Mouse (Mus musculus) testis, adult 2 months (tissue): ENCODE measurements around the gene Layn. TPM values are rescaled to one million over a fixed set of nuclear protein-coding genes. Genes with fewer than 3 reads are reported as not detected.

Source experiments
- H3K27ac ChIP-seq: fragments of 200-500 bp; 2 replicates; pipeline ENCODE4 v1.5.1; 2012; ENCODE audit warnings: low read depth, low read length; ENCODE audit not compliant: control insufficient read depth, insufficient read depth
- H3K27me3 ChIP-seq: fragments of 200-500 bp; 2 replicates; pipeline ENCODE4 v1.6.1; 2012; ENCODE audit warnings: mild to moderate bottlenecking, low read length, moderate library complexity; ENCODE audit not compliant: control insufficient read depth, insufficient read depth
- H3K36me3 ChIP-seq: fragments of 200-500 bp; 2 replicates; pipeline ENCODE4 v1.6.1; 2012; ENCODE audit warnings: mild to moderate bottlenecking, low read length; ENCODE audit not compliant: control insufficient read depth, insufficient read depth
- H3K4me1 ChIP-seq: fragments of 200-500 bp; 2 replicates; pipeline ENCODE4 v1.6.1; 2012; ENCODE audit warnings: low read length; ENCODE audit not compliant: control insufficient read depth, insufficient read depth
- H3K4me3 ChIP-seq: fragments of 200-500 bp; 2 replicates; pipeline ENCODE4 v1.5.1; 2012; ENCODE audit warnings: low read depth, mild to moderate bottlenecking, low read length, moderate library complexity, mixed read lengths; ENCODE audit not compliant: control insufficient read depth
- CTCF ChIP-seq: fragments of 200-500 bp; IDR thresholded peaks from 2 replicates; pipeline ENCODE4 v1.5.1; 2012; ENCODE audit warnings: low read depth, mild to moderate bottlenecking, inconsistent platforms, low read length, moderate library complexity; ENCODE audit not compliant: control insufficient read depth, insufficient read depth, insufficient replicate concordance
- POLR2A ChIP-seq: fragments of 200-500 bp; IDR thresholded peaks from 2 replicates; pipeline ENCODE4 v1.6.1; 2012; ENCODE audit warnings: low read depth, mild to moderate bottlenecking, inconsistent platforms, low read length, moderate library complexity; ENCODE audit not compliant: control insufficient read depth
- polyA plus RNA-seq: library from polyadenylated mRNA; depleted of rRNA; stranded (reverse); fragments of >200 nt; gene quantifications from 2 replicates; pipeline ENCODE4 v1.2.3, GENCODE M21; 2012; rRNA removed

Layn gene
- polyA plus RNA-seq, 1 experiment: 0.65 TPM

DNA sequence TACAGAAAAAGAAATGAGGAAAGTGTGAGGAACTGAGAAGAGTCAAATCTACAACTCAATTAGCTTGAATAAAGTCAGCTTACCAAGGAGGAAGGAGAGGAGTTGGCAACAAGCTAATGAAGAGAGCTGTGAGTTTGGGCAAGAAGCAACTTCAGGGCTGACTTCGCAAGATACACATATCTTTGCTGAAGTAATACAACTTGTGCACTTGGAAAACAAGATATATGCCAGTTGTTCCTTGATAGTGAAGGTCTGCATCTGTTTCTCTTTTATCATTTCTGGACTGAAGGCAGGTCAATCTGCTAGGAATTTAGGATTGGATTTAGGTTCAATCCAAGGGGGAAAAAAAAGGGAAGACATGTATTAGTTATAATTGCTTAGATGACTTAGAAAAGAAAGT, 63.2 kb downstream of the Layn start:
- no peaks in the 10 kb centered on the region for H3K36me3 ChIP-seq
- H3K4me3 ChIP-seq: no peak overlapping the region
- no peaks in the 10 kb centered on the region for H3K27me3 ChIP-seq
- peaks cover 4% of the 10 kb centered on the region for H3K4me1 ChIP-seq
- no peak overlapping the region for H3K27ac ChIP-seq
- TF ChIP-seq CTCF (no peak), POLR2A (no peak)

GRCm38 (mm10) chr9:51009656-51009950, 67.3 kb downstream of the Layn start:
- H3K27me3 ChIP-seq: no peaks in the 10 kb centered on the region
- H3K4me3 ChIP-seq: peak overlapping the region; percentile 92
- no peaks in the 10 kb centered on the region for H3K36me3 ChIP-seq
- no peak for TF ChIP-seq POLR2A
- no peak for TF ChIP-seq CTCF
- H3K4me1 ChIP-seq: peaks cover 4% of the 10 kb centered on the region
- H3K27ac ChIP-seq: peak overlapping the region; percentile 71

- TF ChIP-seq CTCF (peak; percentile 53; the same call in 1 of the 2 replicates), POLR2A (peak; percentile 81)
- H3K27me3 ChIP-seq: no peaks in the 10 kb centered on the region
- H3K36me3 ChIP-seq: no peaks in the 10 kb centered on the region
- peak within 1 kb of the TSS; percentile 75 for H3K27ac ChIP-seq
- H3K4me1 ChIP-seq: peaks cover 4% of the 10 kb centered on the region
- peak within 1 kb of the TSS; percentile 92 for H3K4me3 ChIP-seq
Observed at GRCm38 (mm10) chr9:51008841-51009655, 67.8 kb downstream of the Layn start, which contains the start of gene Sik2. Gene Sik2, minus strand, starts transcription at chr9:51009073.

GRCm38 (mm10) chr9:51008068-51008840, 68.6 kb downstream of the Layn start:
- H3K27me3 ChIP-seq: no peaks in the 10 kb centered on the region
- peaks cover 4% of the 10 kb centered on the region for H3K4me1 ChIP-seq
- TF ChIP-seq POLR2A (no peak), CTCF (no peak)
- no peaks in the 10 kb centered on the region for H3K36me3 ChIP-seq
- peak overlapping the region; percentile 87 for H3K4me3 ChIP-seq
- peak overlapping the region; percentile 75 for H3K27ac ChIP-seq

DNA sequence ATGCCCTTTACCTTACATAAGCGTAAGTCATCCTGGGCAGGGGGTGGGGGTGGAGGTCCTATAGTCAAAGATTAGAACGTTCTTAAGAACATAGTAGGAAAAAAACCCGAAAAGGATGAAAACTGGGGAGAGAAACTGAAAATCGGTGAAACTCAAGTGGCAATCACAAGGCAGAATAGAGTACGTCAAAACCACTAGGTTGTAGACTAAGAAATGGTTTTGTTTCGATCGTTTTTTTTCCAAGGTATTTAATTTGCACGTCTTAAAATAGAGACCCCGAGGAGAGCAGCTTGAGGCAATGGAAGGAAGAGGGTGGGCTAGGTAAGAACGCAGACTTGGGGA, 69.2 kb downstream of the Layn start:
- no peak overlapping the region for H3K27ac ChIP-seq
- peak overlapping the region; percentile 87 for H3K4me3 ChIP-seq
- no peak for TF ChIP-seq POLR2A
- no peak for TF ChIP-seq CTCF
- no peaks in the 10 kb centered on the region for H3K27me3 ChIP-seq
- no peaks in the 10 kb centered on the region for H3K36me3 ChIP-seq
- peaks cover 4% of the 10 kb centered on the region; the same call in 1 of the 2 replicates for H3K4me1 ChIP-seq

DNA sequence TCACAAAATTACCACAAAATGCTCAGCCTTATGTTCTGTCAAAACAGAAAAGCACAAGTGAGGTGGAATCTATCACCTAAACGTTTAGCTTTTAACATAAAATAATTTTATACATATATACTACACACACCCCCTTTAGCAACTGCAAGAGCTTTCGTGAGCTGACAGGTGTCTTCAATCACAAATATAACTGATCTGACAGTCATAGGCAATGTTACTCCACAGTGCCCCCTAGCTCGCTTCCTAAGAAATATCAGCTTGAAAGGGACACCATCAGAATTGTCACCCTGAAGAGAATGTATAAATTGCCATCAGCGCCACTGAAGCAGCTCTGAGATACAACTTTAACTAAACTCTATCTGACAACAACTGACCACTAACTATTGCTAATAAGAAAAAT, 70.0 kb downstream of the Layn start:
- H3K4me3 ChIP-seq: no peak overlapping the region
- no peaks in the 10 kb centered on the region for H3K36me3 ChIP-seq
- no peaks in the 10 kb centered on the region for H3K27me3 ChIP-seq
- H3K27ac ChIP-seq: no peak overlapping the region
- TF ChIP-seq CTCF: no peak
- TF ChIP-seq POLR2A: no peak
- peaks cover 4% of the 10 kb centered on the region; the same call in 1 of the 2 replicates for H3K4me1 ChIP-seq

Other genes with a start within 250 kb of the Layn start
- gene Ppp2r1b, start 231.8 kb downstream of the Layn start, polyA plus RNA-seq: 77.4 and 80.9 TPM in 2 replicates
- gene Sik2, start 68.0 kb downstream of the Layn start, polyA plus RNA-seq: 25.7 and 28.1 TPM in 2 replicates
- gene Btg4, start 16.2 kb downstream of the Layn start, polyA plus RNA-seq: 8.4 and 10.2 TPM in 2 replicates
- 39.0 and 40.5 TPM in 2 replicates for gene 4833427G06Rik, start 25.0 kb upstream of the Layn start, polyA plus RNA-seq
- 0.01 TPM in 2 replicates for gene Gm32742, start 88.4 kb upstream of the Layn start, polyA plus RNA-seq
- gene Pou2af1, start 136.6 kb upstream of the Layn start, polyA plus RNA-seq: 0.48 and 0.52 TPM in 2 replicates
- 4.8 and 7.2 TPM in 2 replicates for gene Colca2, start 201.5 kb upstream of the Layn start, polyA plus RNA-seq